Mouse (Mus musculus) brain, adult 2 months (tissue): Measurements from ENCODE around the gene Rab32.

Experiments used
- DNase-seq: peaks from one replicate; pipeline ENCODE4 v3.0.0; 2011; ENCODE audit warnings: low read depth, low spot score

Gene Rab32

DNA sequence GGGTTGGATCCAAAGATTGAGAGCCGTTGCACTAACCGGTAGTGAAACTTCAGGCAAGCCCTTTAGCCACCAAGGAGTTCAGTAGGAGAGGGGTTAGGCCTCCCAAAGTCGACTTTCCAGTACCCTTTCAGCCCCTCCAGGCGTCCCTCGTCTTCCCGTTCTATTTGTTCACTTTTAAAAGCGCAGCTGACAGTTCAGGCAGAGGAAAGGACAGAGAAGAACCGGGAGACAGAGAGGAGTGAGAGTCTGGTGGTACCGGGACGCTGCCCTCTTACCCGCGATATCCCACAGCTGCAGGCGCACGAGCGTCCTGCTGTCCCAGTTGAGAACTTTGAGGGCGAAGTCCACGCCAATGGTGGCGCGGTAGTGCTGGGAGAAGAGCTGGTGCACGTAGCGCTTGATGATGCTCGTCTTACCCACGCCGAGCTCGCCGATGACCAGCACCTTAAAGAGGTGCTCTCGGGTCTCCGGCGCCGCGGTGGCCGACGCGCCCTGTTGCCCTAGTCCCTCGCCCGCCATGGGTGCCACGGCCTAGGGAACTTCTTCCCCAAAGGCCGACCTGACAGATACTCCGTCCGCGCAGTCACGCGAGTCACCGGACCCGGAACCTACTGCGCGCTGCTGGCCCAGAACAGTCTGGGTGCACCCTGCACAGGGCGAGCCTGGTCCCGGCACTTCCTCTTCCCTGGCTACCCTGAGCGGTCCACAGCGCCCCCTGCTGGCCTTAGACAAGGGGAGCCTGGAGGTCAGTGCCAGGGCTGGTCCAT lies at the start of gene Rab32:
Gene Rab32 (minus strand): TSS at position 696 of the 767 bp plus-strand sequence.
- peak; percentile 92 for DNase-seq

DNA sequence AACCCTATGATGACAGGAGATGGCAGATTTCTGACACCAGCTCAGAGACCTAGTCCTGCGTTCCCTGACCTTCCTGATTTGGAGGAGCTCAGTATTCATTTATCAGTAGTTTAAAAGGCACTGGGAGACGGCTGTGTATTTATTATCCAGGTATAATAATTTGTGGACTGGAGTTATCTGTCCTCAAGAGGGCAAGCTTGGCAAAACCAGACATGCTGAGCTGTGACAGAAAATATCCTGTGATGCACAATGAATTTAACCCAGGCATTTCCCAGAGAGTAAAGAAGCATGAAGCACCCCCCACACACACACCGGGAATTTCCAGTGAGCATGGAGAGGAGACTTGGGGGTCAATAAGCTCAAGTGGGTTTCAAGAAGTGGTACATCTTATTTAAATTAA lies 42.7 kb upstream of the Rab32 start:
- DNase-seq = peak; percentile 42

DNA sequence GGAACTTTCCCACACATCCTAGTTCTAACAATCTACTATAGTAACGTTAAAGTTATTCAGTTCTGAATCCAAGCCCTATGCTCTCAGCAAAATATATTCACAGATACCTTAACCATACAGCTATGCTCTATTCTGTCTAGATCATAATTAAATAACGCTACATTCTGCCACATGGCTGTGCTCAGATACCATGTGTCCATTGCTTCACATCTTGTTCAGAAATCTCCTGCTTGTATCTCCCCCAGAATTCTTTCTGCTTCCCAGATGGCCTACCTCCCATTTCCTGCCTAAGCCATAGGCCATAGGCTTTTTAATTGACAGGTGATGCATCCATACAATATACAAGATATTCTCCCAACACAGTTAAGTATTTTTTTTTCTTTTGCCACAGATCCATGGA lies 39.4 kb upstream of the Rab32 start:
- DNase-seq = peak; percentile 46

DNA sequence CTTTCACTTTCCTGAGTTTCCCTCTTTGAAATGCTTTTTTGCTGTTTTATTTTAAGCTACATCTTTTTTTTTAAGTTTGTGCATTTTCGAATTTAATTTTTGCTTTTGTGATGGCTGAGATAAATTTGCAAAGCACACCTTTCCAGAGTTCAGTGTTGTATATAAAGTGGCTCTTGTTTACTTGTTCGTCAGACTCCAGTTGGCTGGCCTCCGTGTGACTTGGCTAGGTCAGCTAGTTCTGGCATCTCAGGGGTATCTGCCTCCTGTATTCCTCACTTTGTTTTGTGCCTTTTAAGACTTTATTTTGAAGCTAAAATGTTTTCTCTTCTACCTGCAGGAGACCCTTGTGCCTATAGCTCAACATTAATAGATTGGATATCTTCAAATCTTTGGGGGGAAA lies 22.7 kb upstream of the Rab32 start:
- no peak for DNase-seq

DNA sequence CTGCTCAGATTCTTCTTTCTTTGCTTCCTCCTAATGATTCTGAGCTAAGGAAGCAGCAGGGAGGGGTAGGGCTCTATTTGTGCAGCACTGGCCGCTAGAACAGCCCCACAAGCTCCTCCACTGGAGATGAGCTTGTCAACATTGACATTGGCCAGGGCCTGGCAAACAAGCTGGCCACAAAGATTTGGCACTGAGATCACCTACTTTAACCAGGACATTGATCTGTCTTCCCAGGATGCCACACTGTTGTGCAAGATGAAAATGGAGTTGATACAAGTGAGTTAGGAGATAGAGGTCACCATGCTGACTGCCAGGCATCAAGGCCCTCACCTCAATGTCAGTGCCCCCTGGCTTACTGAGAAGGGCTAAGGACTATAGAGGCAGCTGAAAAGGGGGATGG lies 21.8 kb upstream of the Rab32 start:
- DNase-seq = no peak

DNA sequence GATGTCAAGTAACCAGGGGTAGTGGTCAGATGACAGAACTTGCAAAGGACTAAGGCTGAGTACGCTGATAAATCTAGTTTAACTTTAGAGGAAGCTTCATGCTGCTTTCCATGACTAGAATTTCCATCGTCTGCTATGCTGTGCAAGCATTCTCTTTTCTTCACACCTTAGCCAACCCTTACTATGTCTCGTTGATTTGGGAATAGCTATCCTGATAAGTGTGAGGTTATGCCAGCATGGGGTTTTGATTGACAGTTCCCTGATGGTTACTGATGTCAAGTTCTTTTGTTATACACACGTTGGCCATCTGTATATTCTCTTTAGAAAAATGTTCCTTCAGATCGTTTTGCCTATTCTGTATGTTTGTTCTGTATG lies 259 bp upstream of the Rab32 start:
- no peak for DNase-seq

DNA sequence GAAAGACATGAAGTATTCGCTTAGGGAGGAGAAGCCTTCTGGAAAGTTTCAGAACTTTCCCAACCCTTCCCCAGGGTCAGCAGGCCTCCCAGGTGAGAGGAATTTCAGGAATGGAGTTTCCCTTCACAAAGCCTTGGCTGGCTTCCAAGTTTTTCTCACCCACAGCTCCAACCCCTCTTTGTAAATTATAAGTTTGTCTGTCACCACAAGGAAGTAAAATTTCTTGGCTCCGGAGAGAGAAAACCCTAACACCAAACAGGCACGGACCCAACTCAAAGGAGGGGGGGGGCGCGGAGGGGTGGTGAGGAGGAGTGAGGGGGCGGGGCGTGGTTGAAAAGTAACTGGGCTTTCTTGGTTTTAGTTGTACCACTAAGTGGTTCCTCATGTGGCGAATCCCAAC lies 980 bp downstream of the Rab32 start:
- peak; percentile 10 for DNase-seq

DNA sequence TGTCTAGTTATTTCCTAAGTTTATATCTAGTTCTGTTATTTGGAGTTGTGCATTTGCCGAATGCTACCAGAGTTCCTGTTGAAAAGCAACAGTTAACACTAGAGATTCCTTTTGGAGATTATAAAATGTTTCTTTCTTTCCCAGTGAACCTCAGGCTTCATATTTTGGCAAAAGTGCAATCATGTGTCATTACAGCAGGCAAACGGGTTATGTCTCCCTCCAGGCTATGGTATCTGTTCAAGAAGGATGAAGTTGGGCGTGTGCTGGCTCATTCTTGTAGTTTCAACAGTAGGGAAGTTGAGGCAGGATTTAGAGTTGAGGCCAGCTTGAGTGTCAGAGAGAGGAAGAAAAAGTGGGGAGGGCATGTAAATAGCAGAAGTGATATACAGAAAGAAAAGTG lies 2.4 kb downstream of the Rab32 start:
- no peak for DNase-seq

DNA sequence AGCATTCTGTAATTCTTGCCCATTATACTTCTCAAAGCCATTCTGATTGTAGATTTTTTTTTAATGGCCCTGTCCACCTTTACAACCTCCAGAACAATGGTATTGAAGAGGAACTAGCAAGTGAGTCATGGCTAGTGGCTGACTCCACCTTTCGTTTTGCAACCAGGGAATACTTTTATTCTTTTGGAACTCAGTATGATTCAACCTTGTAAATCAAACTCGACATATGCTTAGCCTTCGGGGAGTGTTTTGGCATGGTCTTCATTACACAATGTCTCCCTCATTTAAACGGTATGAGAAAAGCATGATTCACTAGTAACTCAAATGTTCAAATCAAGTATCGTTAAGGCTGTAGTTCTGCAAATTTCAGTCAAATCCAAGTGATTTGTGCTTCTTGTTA lies 2.8 kb downstream of the Rab32 start:
- peak; percentile 41 for DNase-seq

DNA sequence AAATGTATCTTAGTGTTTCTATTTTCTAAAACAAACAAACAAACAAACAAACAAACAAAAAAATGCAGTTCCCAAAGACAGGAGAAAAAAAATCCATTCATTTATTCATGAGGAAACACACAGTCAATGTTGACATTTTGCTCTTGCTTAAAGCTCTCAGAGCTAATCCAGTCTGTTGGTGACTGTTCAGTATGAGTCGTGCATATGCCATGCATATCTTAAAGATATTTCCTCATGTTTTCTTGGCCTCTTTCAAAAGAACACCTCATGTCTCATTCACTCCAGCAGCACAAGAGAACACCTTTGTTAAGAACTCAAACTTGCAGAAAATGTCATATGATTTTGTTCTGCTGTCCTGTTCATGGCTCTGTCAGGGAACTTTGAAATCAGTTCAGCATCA lies 7.9 kb downstream of the Rab32 start:
- DNase-seq = peak; percentile 17

DNA sequence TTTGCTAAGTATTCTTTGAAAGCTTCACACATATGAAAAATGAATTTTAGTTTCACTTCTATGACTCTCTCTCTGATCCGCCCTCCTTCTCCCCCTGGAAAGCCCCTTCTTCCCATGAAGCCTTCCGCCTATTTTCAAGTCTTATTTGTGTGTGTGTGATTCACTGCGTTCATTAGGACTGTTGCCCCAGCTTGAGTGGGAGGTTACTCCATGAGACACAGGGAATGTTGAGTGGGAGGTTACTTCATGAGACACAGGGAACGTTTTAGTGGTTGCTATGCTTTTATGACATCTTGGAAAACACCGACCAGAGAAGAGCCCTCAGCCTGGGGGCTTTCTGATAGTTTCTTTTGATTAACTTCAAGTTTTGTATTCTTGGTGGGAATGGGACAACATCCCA lies 11.4 kb downstream of the Rab32 start:
- peak; percentile 79 for DNase-seq

DNA sequence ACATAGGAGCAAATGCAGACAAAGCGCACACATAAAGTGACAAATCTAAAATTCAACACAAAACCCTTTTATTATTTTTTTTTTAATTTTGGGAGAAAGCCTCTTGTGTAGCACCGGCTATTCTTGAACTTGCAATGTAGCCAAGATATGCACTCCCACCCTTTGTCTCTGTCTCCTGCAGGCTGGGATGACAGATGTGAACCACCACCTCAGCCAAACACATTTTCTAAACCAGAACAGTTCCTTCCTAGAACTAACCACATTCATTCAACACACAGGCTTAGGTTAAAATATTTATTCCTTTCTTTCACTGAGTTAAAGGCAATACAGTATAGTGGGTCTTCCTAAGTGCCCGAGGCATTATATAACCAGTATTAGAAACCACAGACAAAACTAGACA lies 13.1 kb downstream of the Rab32 start:
- peak; percentile 65 for DNase-seq
